In the genomic region with DNA sequence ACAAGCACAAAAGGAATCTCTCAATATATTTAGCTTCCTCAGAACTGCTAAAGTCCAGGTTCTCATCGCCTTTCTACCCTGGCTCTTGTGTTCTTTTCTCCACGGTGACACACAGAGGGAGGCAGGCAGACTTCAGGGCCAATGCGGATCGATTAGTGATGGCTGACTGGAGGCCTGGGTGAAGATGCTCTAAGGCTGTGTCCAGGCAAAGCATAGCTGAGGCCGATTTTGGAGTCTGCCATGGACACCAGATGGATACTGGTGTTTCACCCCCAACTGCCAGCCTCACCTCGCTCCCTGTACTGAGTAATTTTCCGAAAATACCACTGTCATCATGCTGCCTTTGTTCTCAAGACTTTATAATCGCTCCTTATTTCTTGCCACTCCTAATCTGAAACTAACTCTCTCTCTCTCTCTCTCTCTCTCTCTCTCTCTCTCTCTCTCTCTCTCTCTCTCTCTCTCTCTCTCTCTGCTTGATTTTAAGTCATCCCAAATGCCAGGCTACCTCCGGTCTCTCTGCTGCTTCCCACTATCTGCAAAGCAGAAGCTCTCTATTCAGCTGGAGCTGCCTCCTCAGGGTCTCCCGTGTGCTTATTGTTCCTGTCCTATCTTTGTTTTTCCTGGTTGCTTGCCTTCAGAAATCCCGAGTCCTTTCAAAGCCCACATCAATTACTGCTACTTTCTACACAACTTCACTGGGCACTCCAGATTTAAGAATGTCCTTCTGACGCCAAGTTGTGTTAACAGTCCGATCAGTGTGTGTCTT, we compare ENCODE assay signal across 9 mouse cellular contexts.
DNase-seq lines count a peak whose midpoint lies in the region; ATAC-seq lines count a peak whose summit lies in the region.
"Had no signal": no experiment of that assay in that cellular context is flagged by ENCODE, and none has a peak within 500 bp of the region (broad histone marks: within the 10 kb centered on the region; RNA-seq: fewer than 3 reads in every experiment).

No protein-coding gene starts in this region.

- H3K27me3 ChIP-seq in heart, embryonic 12.5 days (replicated peaks) = no peaks in the 10 kb centered on the region
- H3K27me3 ChIP-seq in forebrain, embryonic 15.5 days = no peaks in the 10 kb centered on the region
- H3K27me3 ChIP-seq in midbrain, embryonic 16.5 days (ENCODE audit: control insufficient read depth, insufficient read depth, low read depth, low read length) = no peaks in the 10 kb centered on the region

- H3K9me3 ChIP-seq in heart, embryonic 12.5 days (replicated peaks) = no peaks in the 10 kb centered on the region
- no peaks in the 10 kb centered on the region for H3K9me3 ChIP-seq in forebrain, embryonic 15.5 days
- H3K9me3 ChIP-seq in midbrain, embryonic 16.5 days (replicated peaks; ENCODE audit: control insufficient read depth, low read length, poor library complexity, severe bottlenecking) = no peaks in the 10 kb centered on the region

- peak overlapping the region; percentile 33 for H3K4me2 ChIP-seq in heart, embryonic 12.5 days
- H3K4me2 ChIP-seq in forebrain, embryonic 15.5 days (replicated peaks) = no peak overlapping the region
- H3K4me2 ChIP-seq in midbrain, embryonic 16.5 days (ENCODE audit: low read length) = no peak overlapping the region

- H3K9ac ChIP-seq in heart, embryonic 12.5 days = no peak overlapping the region
- H3K9ac ChIP-seq in forebrain, embryonic 15.5 days (replicated peaks) = no peak overlapping the region
- 0 out of 2 replicates have a peak overlapping the region, but pooled peaks have one; percentile 17 for H3K9ac ChIP-seq in midbrain, embryonic 16.5 days (ENCODE audit: low read depth, low read length)

- intact Hi-C loops in heart, postnatal 14 days (cut with DNase I) = no loop called here

- 46% methylated on average over 13 of the region's 13 CpGs for WGBS in heart, embryonic 12.5 days
- 21% methylated on average over 13 of the region's 13 CpGs for WGBS in forebrain, embryonic 15.5 days
- 20% methylated on average over 13 of the region's 13 CpGs for WGBS in midbrain, embryonic 16.5 days

- peaks cover 23% of the 10 kb centered on the region for H3K4me1 ChIP-seq in heart, embryonic 12.5 days (replicated peaks)
- peaks cover 13% of the 10 kb centered on the region for H3K4me1 ChIP-seq in forebrain, embryonic 15.5 days
- peaks cover 7% of the 10 kb centered on the region for H3K4me1 ChIP-seq in midbrain, embryonic 16.5 days (ENCODE audit: control insufficient read depth, insufficient read depth, low read length)

- H3K4me3 ChIP-seq in heart, embryonic 12.5 days = no peak overlapping the region
- no peak overlapping the region for H3K4me3 ChIP-seq in forebrain, embryonic 15.5 days
- H3K4me3 ChIP-seq in midbrain, embryonic 16.5 days (ENCODE audit: low read depth, low read length) = no peak overlapping the region

- H3K27ac ChIP-seq in heart, embryonic 12.5 days (ENCODE audit: poor library complexity, severe bottlenecking) = peak overlapping the region; percentile 30; the same call in 1 of the 2 replicates
- no peak overlapping the region for H3K27ac ChIP-seq in forebrain, embryonic 15.5 days (replicated peaks)
- no peak overlapping the region for H3K27ac ChIP-seq in midbrain, embryonic 16.5 days (ENCODE audit: low read length)

- no peak for DNase-seq in heart, postnatal 14 days
- DNase-seq in cerebellum, adult 18-20 months = peak; percentile 79 to 88
- no peak for DNase-seq in kidney, adult 11 months
- no peak for DNase-seq in layer of hippocampus, adult 9-11 months
- DNase-seq in spleen, postnatal 36 days (ENCODE audit: low spot score in 2 of 2) = no peak
- DNase-seq: lung, postnatal 36 days had no signal

- peaks cover 4% of the 10 kb centered on the region; the same call in 1 of the 2 replicates for H3K36me3 ChIP-seq in heart, embryonic 12.5 days
- no peaks in the 10 kb centered on the region for H3K36me3 ChIP-seq in forebrain, embryonic 15.5 days
- peaks cover 4% of the 10 kb centered on the region; the same call in 1 of the 2 replicates for H3K36me3 ChIP-seq in midbrain, embryonic 16.5 days (ENCODE audit: control insufficient read depth, insufficient read depth, low read length)

- ATAC-seq in heart, embryonic 12.5 days (ENCODE audit: insufficient number of reproducible peaks, low FRiP score) = no peak
- peak; percentile 42; the same call in 1 of the 2 replicates for ATAC-seq in forebrain, embryonic 15.5 days (replicated peaks)
- peak; percentile 49; the same call in 1 of the 2 replicates for ATAC-seq in midbrain, embryonic 16.5 days

Comparison
In these comparisons a context has a peak if more than half of its experiments do, and no peak if none do; other contexts are left out.
1. DNase-seq: peak in cerebellum, adult 18-20 months (2 of 2); none in heart, postnatal 14 days (0 of 2), kidney, adult 11 months (single experiment), layer of hippocampus, adult 9-11 months (single experiment) and spleen, postnatal 36 days (0 of 2).